Mouse (Mus musculus) ES-E14 (cell line): ENCODE measurements around the gene Slc44a2. TPM values are rescaled to one million over a fixed set of nuclear protein-coding genes. Genes with fewer than 3 reads are reported as not detected.

Source experiments
- DNase-seq: peaks from one replicate; pipeline ENCODE4 v3.0.0-alpha.2; 2013; ENCODE audit warnings: low read depth, low spot score
- H3K27ac ChIP-seq: 2 replicates; pipeline ENCODE4 v1.5.1; 2012; ENCODE audit warnings: low read depth, mild to moderate bottlenecking, low read length, moderate library complexity, mixed read lengths; ENCODE audit not compliant: poor library complexity, insufficient read depth, severe bottlenecking
- H3K36me3 ChIP-seq: 2 replicates; pipeline ENCODE4 v1.6.1; 2012; ENCODE audit warnings: mild to moderate bottlenecking, low read length, moderate library complexity, mixed read lengths; ENCODE audit not compliant: control insufficient read depth, poor library complexity, insufficient read depth, severe bottlenecking
- H3K4me1 ChIP-seq, 2 experiments: fragments of 150-350 bp in 1 of 2; sonication (generic) in 1 of 2; 2 replicates each; pipeline ENCODE4 v1.6.1; 2012; ENCODE audit warnings: low read length in 2 of 2, mild to moderate bottlenecking in 1 of 2, mixed read lengths in 1 of 2; ENCODE audit not compliant: control insufficient read depth in 2 of 2, insufficient read depth in 2 of 2, poor library complexity in 1 of 2
- H3K4me3 ChIP-seq, 2 experiments: fragments of 150-350 bp in 1 of 2; sonication (generic) in 1 of 2; 2 replicates each; pipeline ENCODE4 v1.5.1; 2012; ENCODE audit warnings: low read length in 2 of 2, low read depth in 1 of 2, mild to moderate bottlenecking in 1 of 2, mixed read lengths in 1 of 2; ENCODE audit not compliant: insufficient read depth in 1 of 2, poor library complexity in 1 of 2, severe bottlenecking in 1 of 2
- H3K9ac ChIP-seq: 2 replicates; pipeline ENCODE4 v1.6.1; 2012; ENCODE audit warnings: low read depth, mild to moderate bottlenecking, low read length, mixed read lengths; ENCODE audit not compliant: poor library complexity, insufficient read depth, severe bottlenecking
- H3K9me3 ChIP-seq: fragments of 150-350 bp; sonication (generic); 2 replicates; pipeline ENCODE4 v1.6.1; 2012; ENCODE audit warnings: low read depth, mild to moderate bottlenecking, low read length; ENCODE audit not compliant: control insufficient read depth, insufficient read depth
- CHD2 ChIP-seq: IDR thresholded peaks from 2 replicates; pipeline ENCODE4 v1.6.1; 2014; ENCODE audit warnings: mild to moderate bottlenecking, low read depth, low read length, inconsistent platforms
- HCFC1 ChIP-seq: IDR thresholded peaks from 2 replicates; pipeline ENCODE4 v1.6.1; 2012; ENCODE audit warnings: low read length, inconsistent platforms, borderline replicate concordance; ENCODE audit not compliant: insufficient read depth
- MAFK ChIP-seq: IDR thresholded peaks from 2 replicates; pipeline ENCODE4 v1.6.1; 2014; ENCODE audit warnings: mild to moderate bottlenecking, low read depth, low read length, inconsistent platforms; ENCODE audit not compliant: insufficient read depth
- ZC3H11A ChIP-seq: IDR thresholded peaks from 2 replicates; pipeline ENCODE4 v1.6.1; 2012; ENCODE audit warnings: low read depth, mild to moderate bottlenecking, inconsistent platforms, low read length, borderline replicate concordance
- ZNF384 ChIP-seq: IDR thresholded peaks from 2 replicates; pipeline ENCODE4 v1.6.1; 2012; ENCODE audit warnings: low read depth, low read length, inconsistent platforms
- in situ Hi-C, 2 experiments: fragments of 600-800 bp; cut with MboI; formaldehyde crosslinking; loops; one replicate each; pipeline ENCODE4 v1.15.1; 2025; ENCODE audit warnings: low sequenced_read_pairs in 2 of 2, inconsistent platforms in 1 of 2; ENCODE audit not compliant: unreplicated experiment in 2 of 2
- total RNA-seq: library from RNA; depleted of rRNA; stranded (reverse); fragments of 300-350 nt; gene quantifications from 2 replicates; pipeline ENCODE4 v1.2.3, GENCODE M21; 2012; rRNA removed

Slc44a2 gene
- total RNA-seq, 1 experiment, result 46.0 TPM

- in situ Hi-C loops, result no loop called here
- Histone ChIP-seq H3K27ac (no peak overlapping the region), H3K4me3 (no peak overlapping the region), H3K9ac (no peak overlapping the region), H3K36me3 (peaks cover 78% of the 10 kb centered on the region), H3K9me3 (no peaks in the 10 kb centered on the region), H3K4me1 (no peaks in the 10 kb centered on the region)
- DNase-seq, result no peak
- TF ChIP-seq CHD2 (no peak), ZC3H11A (no peak), HCFC1 (no peak), ZNF384 (no peak), MAFK (no peak)
Observed at GRCm38 (mm10) chr9:21395692-21396091, 75.2 kb downstream of the Slc44a2 start.

GRCm38 (mm10) chr9:21397170-21397569, 76.7 kb downstream of the Slc44a2 start:
- Histone ChIP-seq H3K27ac (no peak overlapping the region), H3K9ac (no peak overlapping the region), H3K4me1 (no peaks in the 10 kb centered on the region), H3K36me3 (peaks cover 80% of the 10 kb centered on the region), H3K4me3 (no peak overlapping the region), H3K9me3 (no peaks in the 10 kb centered on the region)
- DNase-seq, result no peak
- in situ Hi-C loops, result no loop called here
- TF ChIP-seq ZC3H11A, result no peak
- TF ChIP-seq MAFK, result no peak
- no peak for TF ChIP-seq HCFC1
- no peak for TF ChIP-seq CHD2
- no peak for TF ChIP-seq ZNF384

GRCm38 (mm10) chr9:21401042-21401441, 80.5 kb downstream of the Slc44a2 start:
- TF ChIP-seq HCFC1, result no peak
- no peak for TF ChIP-seq ZNF384
- TF ChIP-seq CHD2, result no peak
- TF ChIP-seq ZC3H11A, result no peak
- no peak for TF ChIP-seq MAFK
- H3K9me3 ChIP-seq, result no peaks in the 10 kb centered on the region

DNA sequence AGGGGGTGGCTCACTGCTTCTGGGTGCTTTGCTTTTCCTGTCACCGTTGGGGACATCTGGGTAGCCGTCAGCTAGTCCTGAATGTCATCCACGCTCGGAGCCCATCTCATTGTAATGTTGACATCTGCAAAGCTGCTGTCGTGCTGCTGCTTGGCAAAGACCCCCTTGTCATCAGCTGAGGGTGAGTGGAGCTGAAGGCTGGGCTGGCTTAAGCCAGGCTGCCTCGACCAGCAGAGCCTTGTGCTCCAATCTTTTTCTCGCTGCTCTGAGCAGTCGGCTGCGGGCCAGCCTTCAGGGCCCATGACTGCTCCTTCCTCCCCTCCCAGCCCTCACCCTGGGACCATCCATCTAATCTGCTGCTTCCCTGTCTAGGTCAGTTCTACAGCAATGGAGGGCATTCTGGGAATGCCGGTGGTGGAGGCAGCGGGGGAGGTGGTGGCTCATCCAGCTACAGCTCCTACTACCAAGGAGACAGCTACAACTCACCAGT, 82.3 kb downstream of the Slc44a2 start:
- Histone ChIP-seq H3K9me3 (no peaks in the 10 kb centered on the region), H3K9ac (no peak overlapping the region), H3K27ac (no peak overlapping the region), H3K4me1 (peaks cover 0 to 3% of the 10 kb centered on the region in 2 experiments; a peak in 1 of 4 replicates), H3K4me3 (no peak overlapping the region), H3K36me3 (peaks cover 78% of the 10 kb centered on the region)
- in situ Hi-C loops, result no loop called here
- TF ChIP-seq ZNF384, result no peak
- TF ChIP-seq ZC3H11A, result no peak
- TF ChIP-seq MAFK, result no peak
- no peak for TF ChIP-seq CHD2
- no peak for TF ChIP-seq HCFC1
- DNase-seq, result no peak

More at GRCm38 (mm10) chr9:21401042-21401441, 80.5 kb downstream of the Slc44a2 start:
- in situ Hi-C loops, result no loop called here
- H3K9ac ChIP-seq, result no peak overlapping the region
- H3K36me3 ChIP-seq, result peaks cover 81% of the 10 kb centered on the region
- H3K4me1 ChIP-seq, result peaks cover 0 to 3% of the 10 kb centered on the region in 2 experiments; a peak in 1 of 4 replicates
- no peak overlapping the region for H3K27ac ChIP-seq
- no peak overlapping the region for H3K4me3 ChIP-seq
- no peak for DNase-seq

- DNase-seq, result no peak
Observed at GRCm38 (mm10) chr9:21403745-21404144, 83.2 kb downstream of the Slc44a2 start.

More at GRCm38 (mm10) chr9:21403745-21404144, 83.2 kb downstream of the Slc44a2 start:
- Histone ChIP-seq H3K4me1 (peaks cover 0 to 3% of the 10 kb centered on the region in 2 experiments; a peak in 1 of 4 replicates), H3K36me3 (peaks cover 74% of the 10 kb centered on the region), H3K27ac (no peak overlapping the region), H3K4me3 (no peak overlapping the region), H3K9ac (no peak overlapping the region), H3K9me3 (no peaks in the 10 kb centered on the region)
- TF ChIP-seq ZC3H11A (no peak), ZNF384 (no peak), CHD2 (no peak), HCFC1 (no peak), MAFK (no peak)
- in situ Hi-C loops, result no loop called here

Other genes with a start within 250 kb of the Slc44a2 start
- 2.1 and 2.7 TPM in 2 replicates for gene Gm49373, start 247.6 kb upstream of the Slc44a2 start, total RNA-seq
- gene Fdx1l, start 247.1 kb upstream of the Slc44a2 start, total RNA-seq, result 38.8 and 46.0 TPM in 2 replicates
- 18.5 and 22.1 TPM in 2 replicates for gene Gm38431, start 228.7 kb upstream of the Slc44a2 start, total RNA-seq
- gene Raver1, start 228.7 kb upstream of the Slc44a2 start, total RNA-seq, result 18.9 and 26.3 TPM in 2 replicates
- 16.8 and 20.9 TPM in 2 replicates for gene Tyk2, start 189.5 kb upstream of the Slc44a2 start, total RNA-seq
- 118 and 165 TPM in 2 replicates for gene Cdc37, start 170.7 kb upstream of the Slc44a2 start, total RNA-seq
- 3.2 and 4.9 TPM in 2 replicates for gene Pde4a, start 155.0 kb upstream of the Slc44a2 start, total RNA-seq
- 23.3 and 27.4 TPM in 2 replicates for gene Keap1, start 81.3 kb upstream of the Slc44a2 start, total RNA-seq
- gene S1pr5, start 72.3 kb upstream of the Slc44a2 start, total RNA-seq, result 0.27 and 0.53 TPM in 2 replicates
- 23.8 and 32.7 TPM in 2 replicates for gene Atg4d, start 55.4 kb upstream of the Slc44a2 start, total RNA-seq
- gene Kri1, start 32.7 kb upstream of the Slc44a2 start, total RNA-seq, result 81.6 and 108 TPM in 2 replicates
- gene Cdkn2d, start 29.3 kb upstream of the Slc44a2 start, total RNA-seq, result 9.6 and 12.7 TPM in 2 replicates
- gene Ap1m2, start 8.4 kb upstream of the Slc44a2 start, total RNA-seq, result 9.8 and 17.1 TPM in 2 replicates
- 159 and 200 TPM in 2 replicates for gene Ilf3, start 47.2 kb downstream of the Slc44a2 start, total RNA-seq
- 62.7 and 100 TPM in 2 replicates for gene Qtrt1, start 91.1 kb downstream of the Slc44a2 start, total RNA-seq
- 56.3 and 69.6 TPM in 2 replicates for gene Dnm2, start 104.2 kb downstream of the Slc44a2 start, total RNA-seq
- gene Tmed1, start 189.6 kb downstream of the Slc44a2 start, total RNA-seq, result 133 and 191 TPM in 2 replicates
- not detected in 2 replicates for gene AB124611, start 205.5 kb downstream of the Slc44a2 start, total RNA-seq
- gene Carm1, start 226.2 kb downstream of the Slc44a2 start, total RNA-seq, result 60.0 and 67.3 TPM in 2 replicates